Comparison of ENCODE assay signal across 10 mouse cellular contexts in the genomic region with DNA sequence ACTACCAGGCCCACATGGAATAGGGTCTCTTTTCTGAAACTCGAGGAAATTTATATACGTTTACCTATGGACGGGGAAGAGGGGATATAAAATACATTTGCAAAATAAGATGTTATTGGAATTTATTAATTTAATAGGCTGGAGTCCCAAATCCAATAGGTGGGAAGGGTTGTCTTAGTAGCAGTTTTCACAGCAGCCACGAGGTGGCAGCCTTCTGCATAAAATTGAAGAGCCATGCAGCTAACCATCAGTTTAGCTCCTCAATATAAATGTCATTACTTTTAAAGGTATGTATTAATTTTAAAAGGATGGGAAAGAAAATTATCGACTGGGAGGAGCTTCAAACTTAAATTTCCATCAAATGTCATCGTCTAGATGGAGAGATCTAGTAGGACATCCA.
DNase-seq lines count a peak whose midpoint lies in the region; ATAC-seq and TF ChIP-seq lines count a peak whose summit lies in the region.
"Had no signal": no experiment of that assay in that cellular context is flagged by ENCODE, and none has a peak within 500 bp of the region (broad histone marks: within the 10 kb centered on the region; RNA-seq: fewer than 3 reads in every experiment).

No protein-coding gene starts in this region.

- ATAC-seq in midbrain, embryonic 11.5 days (ENCODE audit: low FRiP score) = 0 out of 2 replicates have a peak, but pooled peaks have one; percentile 38
- ATAC-seq in midbrain, embryonic 15.5 days (replicated peaks) = no peak
- no peak for ATAC-seq in heart, postnatal 0 days (ENCODE audit: insufficient read depth, low read depth)

- H3K9ac ChIP-seq in midbrain, embryonic 11.5 days (ENCODE audit: low read length) = no peak overlapping the region
- no peak overlapping the region for H3K9ac ChIP-seq in midbrain, embryonic 15.5 days
- no peak overlapping the region for H3K9ac ChIP-seq in heart, postnatal 0 days (replicated peaks; ENCODE audit: low read depth, low read length)
- H3K9ac ChIP-seq: embryonic facial prominence, embryonic 12.5 days; lung, embryonic 15.5 days had no signal

- no peaks in the 10 kb centered on the region for H3K9me3 ChIP-seq in midbrain, embryonic 11.5 days (ENCODE audit: control insufficient read depth, low read length)
- H3K9me3 ChIP-seq in midbrain, embryonic 15.5 days = no peaks in the 10 kb centered on the region
- H3K9me3 ChIP-seq in heart, postnatal 0 days (replicated peaks; ENCODE audit: control insufficient read depth, low read length) = no peaks in the 10 kb centered on the region
- H3K9me3 ChIP-seq: embryonic facial prominence, embryonic 12.5 days; lung, embryonic 15.5 days had no signal

- 37% methylated on average over 6 of the region's 6 CpGs for WGBS in midbrain, embryonic 11.5 days
- WGBS in midbrain, embryonic 15.5 days = 37% methylated on average over 6 of the region's 6 CpGs
- 26% methylated on average over 6 of the region's 6 CpGs for WGBS in heart, postnatal 0 days

- no peak for TF ChIP-seq EP300 in heart, postnatal 0 days (IDR thresholded peaks at IDR 0.05; ENCODE audit: low read depth)

- TF ChIP-seq CTCF in heart, postnatal 0 days (IDR thresholded peaks at IDR 0.05; ENCODE audit: low read depth) = peak; percentile 71

- H3K27me3 ChIP-seq in midbrain, embryonic 11.5 days (ENCODE audit: control insufficient read depth, insufficient read depth, low read length) = no peaks in the 10 kb centered on the region
- no peaks in the 10 kb centered on the region for H3K27me3 ChIP-seq in midbrain, embryonic 15.5 days (replicated peaks)
- no peaks in the 10 kb centered on the region for H3K27me3 ChIP-seq in heart, postnatal 0 days (ENCODE audit: control insufficient read depth, insufficient read depth, low read length)
- H3K27me3 ChIP-seq: embryonic facial prominence, embryonic 12.5 days; lung, embryonic 15.5 days had no signal

- DNase-seq in midbrain, embryonic 11.5 days (ENCODE audit: low spot score, missing footprints) = peak; percentile 94
- peak; percentile 61 for DNase-seq in ZHBTc4 (ENCODE audit: low read depth, low spot score)
- peak; percentile 73 for DNase-seq in embryo, embryonic 10.5 days (ENCODE audit: low spot score)
- DNase-seq in heart, postnatal 0 days (ENCODE audit: low spot score) = peak; percentile 55
- peak; percentile 44 to 90 for DNase-seq in layer of hippocampus, postnatal 25 days (ENCODE audit: extremely low spot score in 1 of 2, low spot score in 1 of 2)
- DNase-seq in naive thymus-derived CD4-positive, alpha-beta T cell, adult 2 months (ENCODE audit: low read depth) = peak; percentile 63
- DNase-seq in spleen, postnatal 4 days (ENCODE audit: low spot score in 2 of 2) = no peak

- no peak overlapping the region for H3K4me3 ChIP-seq in midbrain, embryonic 11.5 days (ENCODE audit: low read depth, low read length)
- no peak overlapping the region for H3K4me3 ChIP-seq in midbrain, embryonic 15.5 days
- no peak overlapping the region for H3K4me3 ChIP-seq in heart, postnatal 0 days (ENCODE audit: low read depth, low read length)
- H3K4me3 ChIP-seq: embryonic facial prominence, embryonic 12.5 days; lung, embryonic 15.5 days had no signal

- no peak overlapping the region for H3K4me2 ChIP-seq in midbrain, embryonic 11.5 days
- no peak overlapping the region for H3K4me2 ChIP-seq in midbrain, embryonic 15.5 days
- H3K4me2 ChIP-seq in heart, postnatal 0 days (ENCODE audit: low read depth, low read length) = no peak overlapping the region
- H3K4me2 ChIP-seq: embryonic facial prominence, embryonic 12.5 days; lung, embryonic 15.5 days had no signal

- H3K27ac ChIP-seq in midbrain, embryonic 11.5 days (ENCODE audit: low read depth, low read length) = no peak overlapping the region
- H3K27ac ChIP-seq in midbrain, embryonic 15.5 days = no peak overlapping the region
- no peak overlapping the region for H3K27ac ChIP-seq in heart, postnatal 0 days (ENCODE audit: low read depth)
- H3K27ac ChIP-seq: embryonic facial prominence, embryonic 12.5 days; lung, embryonic 15.5 days had no signal

- no peaks in the 10 kb centered on the region for H3K36me3 ChIP-seq in midbrain, embryonic 11.5 days (ENCODE audit: control insufficient read depth, insufficient read depth, low read length)
- H3K36me3 ChIP-seq in midbrain, embryonic 15.5 days (replicated peaks) = no peaks in the 10 kb centered on the region
- no peaks in the 10 kb centered on the region for H3K36me3 ChIP-seq in heart, postnatal 0 days (replicated peaks; ENCODE audit: control insufficient read depth, insufficient read depth, low read length)
- H3K36me3 ChIP-seq: embryonic facial prominence, embryonic 12.5 days; lung, embryonic 15.5 days had no signal

- H3K4me1 ChIP-seq in midbrain, embryonic 11.5 days (ENCODE audit: control insufficient read depth, insufficient read depth, low read length) = no peaks in the 10 kb centered on the region
- H3K4me1 ChIP-seq in midbrain, embryonic 15.5 days = no peaks in the 10 kb centered on the region
- no peaks in the 10 kb centered on the region for H3K4me1 ChIP-seq in heart, postnatal 0 days (ENCODE audit: control insufficient read depth, insufficient read depth)
- H3K4me1 ChIP-seq: embryonic facial prominence, embryonic 12.5 days; lung, embryonic 15.5 days had no signal

Comparison
In these comparisons a context has a peak if more than half of its experiments do, and no peak if none do; other contexts are left out.
1. DNase-seq: peak in midbrain, embryonic 11.5 days (single experiment), ZHBTc4 (single experiment), embryo, embryonic 10.5 days (single experiment), heart, postnatal 0 days (single experiment), layer of hippocampus, postnatal 25 days (2 of 2) and naive thymus-derived CD4-positive, alpha-beta T cell, adult 2 months (single experiment); none in spleen, postnatal 4 days (0 of 2).